Mouse (Mus musculus) left cerebral cortex, postnatal 10 days (tissue): Measurements from ENCODE around the gene Alkbh2. TPM values are rescaled to one million over a fixed set of nuclear protein-coding genes. Genes with fewer than 3 reads are reported as not detected.
A peak's percentile ranks its signal among the peaks of the same experiment; 100 is the strongest.

Experiments used
- DNase-seq, 2 experiments: peaks; one replicate each; pipeline ENCODE4 v3.0.0; 2021 to 2022; ENCODE audit warnings: low spot score in 2 of 2, mixed read lengths in 1 of 2; ENCODE audit errors: extremely low spot score in 1 of 2
- intact Hi-C: fragments of 180-260 bp; cut with DNase I; formaldehyde crosslinking; loops from one replicate; pipeline ENCODE4 v1.15.1; 2025
- total RNA-seq, 2 experiments: library from RNA; stranded (reverse); gene quantifications; 2 replicates each; pipeline ENCODE4 v1.2.3; 2021

Gene Alkbh2
- total RNA-seq, 2 experiments from 2014 or later = 5.1 to 6.2 TPM

DNA sequence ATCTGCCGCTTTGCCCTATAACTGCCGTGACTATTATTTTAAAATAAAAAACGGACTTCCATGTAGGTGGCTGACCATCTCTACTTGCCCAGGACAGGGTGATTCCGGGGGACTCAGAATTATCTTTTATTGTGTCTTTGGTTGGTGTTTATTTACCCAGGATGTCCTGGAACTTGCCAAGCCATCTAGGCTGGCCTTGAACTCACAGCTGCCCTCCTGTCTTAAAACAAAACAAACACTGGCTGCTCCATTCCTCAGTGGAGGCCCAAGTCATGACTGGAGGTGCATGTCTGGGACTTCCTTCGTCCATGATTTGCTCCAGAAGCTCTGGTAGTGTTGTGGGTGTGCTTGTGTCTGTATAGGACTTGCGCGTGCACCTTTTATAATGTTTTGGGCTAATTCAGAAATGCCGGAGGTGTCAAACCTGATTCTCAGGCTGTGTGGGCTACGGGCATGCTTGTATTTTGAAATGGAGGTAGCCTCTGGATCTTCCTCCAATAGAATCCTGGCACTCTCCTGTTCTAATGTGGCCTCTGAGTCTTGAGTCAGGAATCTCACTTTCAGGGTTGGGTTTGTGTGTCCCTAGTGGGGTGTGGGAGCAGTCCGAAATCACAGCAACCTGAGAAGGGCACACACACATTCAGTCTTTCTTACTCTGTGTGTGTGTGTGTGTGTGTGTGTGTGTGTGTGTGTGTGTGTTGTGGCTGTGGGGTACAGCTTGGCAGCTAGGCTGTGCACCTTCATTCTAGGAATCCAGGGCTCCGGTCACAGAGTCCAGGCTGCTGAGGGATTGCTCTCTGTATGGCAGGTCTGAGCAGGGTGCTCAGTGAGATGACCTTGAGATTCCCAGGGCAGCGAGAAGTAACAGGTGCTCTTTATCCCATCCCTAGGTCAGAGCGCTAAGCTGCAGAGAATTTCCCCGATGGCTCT is 19.3 kb upstream of the Alkbh2 start:
- intact Hi-C loops = no loop called here
- no peak for DNase-seq

DNA sequence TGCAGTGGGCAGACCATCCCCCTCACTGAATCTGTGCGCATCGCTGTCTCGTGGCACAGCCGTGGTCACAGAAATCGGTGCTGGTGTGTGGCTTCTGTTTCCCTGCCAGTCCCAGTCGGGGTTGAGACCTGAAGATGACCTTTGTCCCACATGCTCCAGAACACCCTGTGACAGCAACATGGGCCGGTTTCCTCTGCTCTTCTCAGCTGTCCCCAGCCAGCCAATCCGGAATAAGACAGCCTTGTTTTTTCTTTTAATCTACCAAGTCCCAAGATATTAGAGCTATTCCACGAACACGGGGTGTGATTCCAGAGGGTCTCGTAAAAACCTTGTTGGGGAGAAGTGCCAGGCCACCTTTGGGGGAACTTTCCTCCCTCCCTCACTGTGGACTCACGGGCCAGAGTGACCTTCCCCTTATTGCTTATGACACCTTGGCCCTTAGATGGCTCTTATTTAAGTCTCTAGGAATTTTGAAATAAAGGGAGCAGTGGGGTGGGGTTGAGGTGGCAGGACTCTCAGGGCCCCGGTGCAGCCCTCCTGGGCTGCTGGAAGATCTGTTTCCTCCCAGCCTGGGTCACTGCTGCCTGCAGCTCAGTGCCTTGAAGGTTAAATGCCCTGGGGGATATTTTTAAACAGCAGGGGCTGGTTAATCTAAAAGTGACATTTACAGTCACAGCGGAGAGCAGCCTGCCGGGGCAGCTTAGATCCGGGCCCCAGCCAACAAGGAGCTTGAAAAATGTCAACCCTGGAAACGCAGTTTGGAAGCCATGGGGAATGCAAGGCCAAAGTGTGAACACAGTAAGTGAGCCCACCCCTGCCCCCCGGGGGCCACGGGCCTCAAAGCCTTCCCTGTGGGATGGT is 18.2 kb upstream of the Alkbh2 start, which contains the start of gene Acacb:
Acacb (plus strand) TSS at position 508 of the 861 bp plus-strand sequence.
- intact Hi-C loops = no loop called here
- DNase-seq = peak in 1 of 2 experiments; percentile 40

DNA sequence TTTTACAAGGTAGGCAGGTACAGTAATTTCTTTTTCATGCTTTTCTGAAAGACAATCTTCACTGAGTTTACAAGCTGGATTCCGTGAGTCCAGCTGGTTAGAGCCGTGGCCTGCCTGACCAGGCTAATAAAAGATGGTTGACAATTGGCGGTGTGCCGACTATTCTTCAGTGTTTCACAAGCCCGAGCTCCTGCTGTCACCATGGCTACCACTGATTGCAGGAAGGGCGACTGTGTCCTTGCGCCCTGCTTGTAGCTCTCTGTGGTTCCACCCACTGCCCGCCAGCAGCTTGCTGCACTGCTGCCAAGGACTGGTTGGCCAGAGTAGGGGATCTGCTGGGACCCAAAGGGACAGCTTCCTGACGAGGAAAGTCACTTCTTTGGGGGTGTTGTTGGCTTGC is 11.2 kb upstream of the Alkbh2 start:
- intact Hi-C loops = no loop called here

DNA sequence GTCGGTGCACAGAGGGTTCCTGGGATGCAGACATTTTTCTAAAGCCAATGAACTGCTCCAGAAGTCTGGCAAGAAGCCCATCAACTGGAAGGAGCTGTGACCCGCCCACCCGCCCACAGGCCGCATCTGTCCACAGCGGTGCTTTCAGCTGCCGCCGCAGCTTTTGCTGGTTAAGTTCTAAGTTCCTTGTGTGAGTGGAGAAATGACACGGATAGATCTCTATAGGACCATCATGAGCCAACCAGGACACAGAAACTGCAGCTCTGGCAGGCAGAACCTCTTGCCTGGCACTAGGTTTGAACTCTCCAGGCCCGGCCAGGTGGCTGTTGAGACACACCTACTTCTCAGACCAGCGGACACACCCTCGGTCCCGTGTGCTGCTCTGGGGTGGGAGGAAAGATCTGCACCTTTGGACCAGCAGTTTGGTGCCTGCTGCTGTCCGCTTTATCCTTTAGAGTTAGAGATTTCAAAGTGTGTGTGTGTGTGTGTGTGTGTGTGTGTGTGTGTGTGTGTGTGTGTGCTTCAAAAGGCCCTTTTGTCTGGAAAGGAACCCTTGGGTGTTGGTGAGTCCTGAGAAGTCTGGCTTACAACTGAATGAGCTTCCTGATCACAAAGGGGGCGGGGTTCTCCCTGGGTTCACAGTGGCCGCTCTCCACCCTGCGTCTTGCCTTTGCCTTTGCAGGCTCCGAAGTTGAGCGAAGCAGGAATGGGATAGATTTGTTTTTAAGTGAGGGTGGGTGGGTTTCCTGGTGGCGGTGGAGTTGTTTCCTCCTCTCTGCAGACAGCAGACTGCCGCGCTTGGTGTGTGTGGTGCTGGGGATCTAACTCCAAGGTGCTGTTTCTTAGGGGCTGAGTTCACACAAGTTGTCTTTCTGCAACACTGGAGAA is 10.5 kb upstream of the Alkbh2 start:
- DNase-seq = peak in 1 of 2 experiments; percentile 66
- intact Hi-C loops = no loop called here

More for the DNA sequence above, 11.2 kb upstream of the Alkbh2 start:
- peak; percentile 89 to 94 for DNase-seq

DNA sequence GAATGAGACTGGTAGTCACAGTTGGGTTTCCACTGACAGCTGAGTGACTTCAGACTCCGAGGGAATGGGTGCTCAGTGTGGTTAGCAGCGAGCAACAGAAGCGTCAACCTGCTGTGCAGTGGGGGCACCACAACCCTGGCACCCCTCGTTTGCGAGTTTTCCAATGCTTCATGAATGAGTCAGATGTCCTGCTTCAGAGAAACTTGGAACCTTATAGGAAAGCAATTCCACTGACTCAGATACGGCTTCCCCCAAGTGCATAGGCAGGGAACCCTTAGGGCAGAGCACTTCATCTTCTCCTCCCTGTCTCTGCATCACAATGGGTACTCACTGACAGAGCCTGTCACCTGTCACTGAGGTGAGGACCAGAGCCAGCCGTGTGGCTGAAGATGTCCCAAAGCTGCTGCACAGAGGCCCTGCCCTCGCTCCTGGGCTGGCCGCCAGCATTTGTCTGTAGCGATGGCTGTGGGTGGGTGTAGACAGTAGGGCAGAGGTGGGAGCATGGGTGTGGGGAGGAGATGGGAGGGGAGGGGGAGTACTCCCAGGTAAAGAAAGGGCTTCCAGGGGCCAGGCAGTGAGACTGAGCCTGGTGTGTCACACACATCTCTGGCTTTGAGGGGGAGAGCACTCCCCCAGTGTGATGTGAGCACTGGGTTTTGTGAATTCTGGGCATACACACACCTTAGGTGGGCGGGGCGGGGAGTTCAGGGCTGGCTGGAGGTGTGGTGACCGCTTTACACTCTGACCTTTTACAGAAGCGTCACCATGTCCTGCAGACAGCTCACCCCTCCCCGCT is 9.7 kb upstream of the Alkbh2 start:
- intact Hi-C loops = no loop called here
- DNase-seq = peak in 1 of 2 experiments; percentile 40

DNA sequence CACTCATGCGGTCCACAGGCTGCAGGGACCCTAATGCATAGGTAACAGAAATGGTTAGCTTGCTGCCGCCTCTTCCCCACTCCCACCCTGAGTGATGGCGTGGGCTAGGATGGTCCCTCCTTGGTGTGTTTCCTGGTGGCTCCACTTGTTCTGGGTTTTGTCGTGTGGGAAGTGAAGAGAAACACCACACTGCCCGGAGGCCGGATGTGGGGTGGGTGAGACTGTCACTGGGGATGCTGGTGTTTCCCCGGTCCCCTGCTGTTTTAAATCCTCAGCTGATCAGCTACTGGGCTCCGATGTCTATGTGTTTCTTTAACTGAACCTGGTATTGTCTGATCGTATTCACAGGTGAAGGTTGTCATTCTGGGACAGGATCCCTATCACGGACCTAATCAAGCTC is 7.5 kb upstream of the Alkbh2 start:
- intact Hi-C loops = no loop called here
- no peak for DNase-seq

DNA sequence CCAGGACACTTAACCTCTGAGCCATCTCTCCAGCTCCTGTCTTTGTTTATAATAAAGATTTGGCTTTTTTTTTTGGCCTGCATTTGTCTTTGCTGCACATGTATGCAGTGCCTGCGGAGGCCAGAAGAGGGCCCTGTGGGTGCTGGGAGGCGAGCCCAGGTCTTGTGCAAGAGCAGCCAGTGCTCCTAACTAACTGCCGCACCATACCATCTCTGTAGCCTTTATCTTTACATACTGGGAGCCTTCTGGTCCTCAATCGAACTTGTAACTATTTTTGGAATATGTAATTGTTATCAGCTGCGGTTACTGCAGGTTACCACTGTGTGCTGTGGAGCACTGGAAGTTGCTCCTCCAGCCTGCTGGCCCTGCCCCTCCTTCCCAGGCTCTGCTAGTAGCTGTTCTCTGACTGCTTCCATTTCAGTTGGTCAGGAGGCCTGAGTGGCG is 6.1 kb upstream of the Alkbh2 start:
- intact Hi-C loops = no loop called here
- DNase-seq = peak in 1 of 2 experiments; percentile 75

DNA sequence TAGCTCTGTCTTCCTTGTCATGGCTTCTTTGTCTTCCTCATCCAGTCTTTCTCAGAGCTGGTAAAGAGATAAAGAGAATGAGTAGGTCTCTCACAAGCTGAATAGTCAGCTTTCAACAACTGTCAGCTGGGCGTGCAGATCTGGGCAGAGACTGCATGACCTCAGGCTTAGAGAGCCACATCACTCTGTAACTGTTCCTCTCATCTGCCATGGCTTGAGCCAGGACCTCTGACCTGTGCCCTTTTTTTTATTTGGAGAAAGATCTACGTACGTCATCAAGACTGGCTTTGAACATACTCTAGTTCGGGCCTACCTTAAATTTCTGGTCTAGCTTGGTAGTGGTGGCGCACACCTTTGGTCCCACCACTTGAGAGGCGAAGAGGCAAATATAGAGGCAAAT is 4.8 kb upstream of the Alkbh2 start:
- DNase-seq = no peak
- intact Hi-C loops = no loop called here

DNA sequence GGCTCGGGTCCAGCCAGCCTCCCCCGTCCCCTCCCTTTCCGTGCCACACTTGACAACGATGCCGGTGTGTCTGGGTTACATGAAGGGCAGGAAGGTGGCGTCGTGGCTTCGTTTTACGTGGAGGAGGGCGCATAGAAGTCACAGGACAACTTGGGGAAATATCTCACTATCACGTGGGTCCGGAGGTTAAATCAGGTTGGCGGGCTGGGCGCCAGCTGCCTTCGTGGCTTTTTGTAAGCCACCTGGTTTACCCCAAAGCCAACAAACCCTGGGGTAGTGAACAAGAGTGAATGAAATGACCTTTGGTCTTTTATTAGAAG is 3.5 kb upstream of the Alkbh2 start:
- intact Hi-C loops = no loop called here

DNA sequence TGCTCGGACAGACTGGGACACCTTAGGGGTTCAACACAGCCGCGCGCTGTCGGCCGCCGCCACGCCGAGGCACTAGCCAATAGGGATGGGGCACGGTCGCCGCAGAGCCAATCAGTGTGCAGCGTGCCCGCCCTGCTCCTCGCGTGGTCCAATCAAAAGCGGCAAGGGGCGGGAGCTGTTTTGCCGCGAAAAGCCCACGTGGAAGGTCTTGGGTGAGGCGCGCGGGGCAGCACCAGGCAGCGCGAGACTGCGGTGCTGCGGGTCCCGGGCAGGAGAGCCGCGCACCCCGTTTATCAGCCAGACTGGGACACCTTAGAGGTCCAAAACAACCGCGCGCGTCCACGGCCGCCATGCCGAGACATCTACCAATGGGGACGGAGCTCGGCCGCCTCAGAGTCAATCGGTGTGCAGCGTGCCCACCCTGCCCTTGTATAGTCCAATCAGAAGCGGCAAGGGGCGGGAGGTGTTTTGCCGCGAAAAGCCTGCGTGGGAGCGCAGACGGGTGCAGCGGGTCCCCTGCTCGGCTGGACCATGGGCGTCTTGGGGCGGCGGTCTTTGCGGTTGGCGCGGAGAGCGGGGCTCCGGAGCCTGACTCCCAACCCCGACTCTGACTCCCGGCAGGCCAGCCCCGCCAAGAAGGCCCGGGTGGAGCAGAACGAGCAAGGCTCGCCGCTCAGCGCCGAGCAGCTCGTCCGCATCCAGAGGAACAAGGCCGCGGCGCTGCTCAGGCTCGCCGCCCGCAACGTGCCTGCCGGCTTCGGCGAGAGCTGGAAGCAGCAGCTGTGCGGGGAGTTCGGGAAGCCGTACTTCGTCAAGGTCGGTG is 2.9 kb upstream of the Alkbh2 start:
- DNase-seq = peak; percentile 91 to 95
- intact Hi-C loops = no loop called here

More for the DNA sequence above, 3.5 kb upstream of the Alkbh2 start:
- DNase-seq = peak; percentile 21 to 64

DNA sequence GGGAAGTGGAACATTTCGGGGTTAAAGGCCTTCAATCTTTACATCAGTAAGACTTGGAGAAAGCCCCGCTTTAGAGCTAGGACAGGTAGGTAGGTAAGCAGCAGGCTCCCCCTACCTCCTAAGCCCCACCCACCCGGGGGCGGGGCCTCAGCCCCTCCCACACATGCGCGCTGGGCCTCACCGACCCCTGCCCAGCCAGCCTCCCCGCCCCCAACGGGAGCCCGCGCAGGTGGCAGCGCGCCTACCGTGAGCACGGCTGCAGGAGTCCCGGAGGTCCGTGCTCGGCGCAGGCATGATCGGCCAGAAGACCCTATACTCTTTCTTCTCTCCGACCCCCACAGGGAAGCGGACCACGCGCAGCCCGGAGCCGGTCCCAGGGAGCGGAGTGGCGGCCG is 2.2 kb upstream of the Alkbh2 start, which contains the start of gene Ung:
Ung (plus strand) TSS at position 176 of the 395 bp plus-strand sequence.
- DNase-seq = peak in 1 of 2 experiments; percentile 70
- intact Hi-C loops = no loop called here

DNA sequence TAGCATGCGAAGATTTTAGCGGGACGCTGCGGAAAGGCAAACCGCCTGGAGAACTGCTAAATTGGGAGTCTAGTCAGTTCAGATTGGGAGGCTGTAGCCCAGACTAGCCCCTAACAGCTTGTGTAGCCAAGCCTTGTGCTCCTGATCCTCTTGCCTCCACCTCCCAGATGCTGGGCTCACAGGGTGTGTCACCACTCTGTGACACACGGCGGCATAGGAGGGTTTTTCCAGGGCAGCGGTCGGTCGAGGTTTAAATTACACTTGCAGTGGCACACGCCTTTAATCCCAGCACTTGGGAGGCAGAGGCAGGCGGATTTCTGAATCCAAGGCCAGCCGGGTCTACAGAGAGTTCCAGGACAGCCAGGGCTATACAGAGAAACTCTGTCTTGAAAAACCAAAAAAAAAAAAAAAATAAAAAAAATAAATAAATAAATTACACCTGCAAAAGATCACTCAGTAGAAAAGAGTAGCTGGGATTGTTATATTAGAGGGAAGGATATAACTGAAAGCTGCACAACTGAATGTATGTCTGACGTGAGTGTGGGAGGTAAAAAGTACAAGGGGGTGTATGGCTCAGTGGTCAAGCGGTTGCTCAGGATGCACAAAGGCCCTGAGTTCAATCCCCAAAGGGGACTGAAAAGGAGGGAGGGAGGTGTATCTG is 1.7 kb upstream of the Alkbh2 start:
- DNase-seq = no peak
- intact Hi-C loops = loop anchor here (5.0 kb wide), 1 partner anchor 72 kb away; no protein-coding TSS in a partner anchor

DNA sequence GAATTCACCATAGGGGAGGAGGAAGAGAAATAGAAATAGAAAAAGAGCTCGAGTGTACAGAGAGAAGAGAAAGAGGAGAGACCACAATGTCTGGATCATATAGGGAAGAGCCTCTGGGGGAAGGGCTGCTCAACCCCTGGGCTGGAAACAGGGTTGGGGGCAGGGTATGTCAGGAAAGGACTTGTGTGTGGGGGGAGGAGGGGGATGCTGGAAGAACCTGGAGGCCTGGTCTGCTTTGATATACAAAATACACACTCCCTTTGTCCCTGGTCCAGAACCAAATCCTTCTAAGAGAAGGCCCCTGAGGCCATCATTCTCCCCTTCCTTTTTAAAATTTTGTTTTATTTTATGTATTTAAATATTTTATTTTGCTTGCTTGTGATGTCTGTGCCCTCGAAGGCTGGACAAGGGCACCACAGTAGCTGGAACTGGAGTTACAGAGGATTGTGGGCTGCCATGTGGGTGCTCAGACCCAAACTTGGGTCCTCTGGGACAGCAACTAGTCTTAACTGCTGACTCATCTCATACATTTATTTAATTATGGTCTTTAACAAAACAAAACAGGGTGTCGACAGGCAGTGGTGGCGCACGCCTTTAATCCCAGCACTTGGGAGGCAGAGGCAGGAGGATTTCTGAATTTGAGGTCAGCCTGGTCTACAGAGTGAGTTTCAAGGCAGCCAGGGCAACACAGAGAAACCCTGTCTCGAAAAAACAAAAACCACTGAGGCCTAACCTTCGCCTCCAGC is 1.3 kb downstream of the Alkbh2 start:
- intact Hi-C loops = loop anchor here (5.0 kb wide), 1 partner anchor 69 kb away; no protein-coding TSS in a partner anchor
- DNase-seq = no peak

DNA sequence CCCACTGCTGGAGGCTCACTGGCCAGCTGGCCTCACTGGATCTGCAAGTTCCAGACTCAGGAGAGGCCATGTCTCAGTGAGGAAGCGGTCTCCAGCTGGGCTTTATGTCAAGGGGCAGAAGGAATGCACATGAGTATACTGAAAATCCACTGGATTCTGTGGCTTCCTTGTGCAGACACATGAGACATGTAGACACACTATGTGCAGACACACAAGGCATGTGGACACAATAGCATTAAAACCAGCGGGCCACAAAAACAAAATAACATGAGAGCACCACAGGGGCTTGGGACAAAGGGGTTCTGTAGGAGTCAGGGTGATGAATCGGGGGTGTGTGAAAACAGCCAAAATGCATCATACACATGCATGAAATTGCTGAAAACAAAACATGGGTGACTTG is 2.0 kb downstream of the Alkbh2 start:
- intact Hi-C loops = loop anchor here (5.0 kb wide), 1 partner anchor 69 kb away; no protein-coding TSS in a partner anchor
- no peak for DNase-seq

DNA sequence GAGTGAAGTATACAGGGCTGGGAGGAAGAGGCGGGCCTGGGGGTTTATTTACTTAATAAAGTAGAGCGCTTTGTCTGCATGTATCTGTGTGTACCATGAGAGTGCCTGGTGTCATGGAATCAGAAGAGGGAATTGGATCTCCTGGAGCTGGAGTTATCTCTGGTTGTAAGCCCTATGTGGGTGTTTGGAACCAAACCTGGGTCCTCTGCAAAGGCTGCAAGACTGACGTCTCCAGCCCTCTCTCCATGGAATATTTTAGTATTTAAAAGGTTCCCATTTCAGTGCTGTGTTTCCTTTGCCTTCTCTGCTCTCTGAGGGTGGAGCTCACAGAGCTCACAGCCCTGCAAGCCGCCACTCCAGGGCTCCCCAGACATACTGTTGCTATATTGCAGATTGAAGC is 8.2 kb downstream of the Alkbh2 start:
- no peak for DNase-seq
- intact Hi-C loops = no loop called here

DNA sequence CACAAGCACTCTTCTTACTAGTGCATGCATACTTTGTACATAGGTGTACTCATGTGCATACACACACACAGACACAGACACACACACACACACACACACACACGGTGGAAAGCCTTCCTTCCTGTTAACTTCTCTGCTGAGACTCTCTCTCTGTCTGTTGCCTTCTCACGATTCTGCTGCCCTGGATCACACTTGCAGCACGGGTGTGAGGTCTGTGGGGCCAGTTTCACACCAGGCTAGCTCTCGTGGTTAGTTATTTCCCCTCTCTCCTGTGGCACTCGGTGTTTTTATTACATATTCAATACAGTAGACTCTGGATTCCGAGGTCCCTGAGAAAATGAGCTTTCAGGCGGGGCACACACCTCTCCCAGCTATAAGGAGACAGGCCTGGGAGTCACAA is 11.4 kb downstream of the Alkbh2 start:
- DNase-seq = no peak
- intact Hi-C loops = no loop called here
